Mouse (Mus musculus): ENCODE results near the gene Rpgrip1. TPM values are rescaled to one million over a fixed set of nuclear protein-coding genes. Genes with fewer than 3 reads are reported as not detected.

Rpgrip1 gene
- polyA plus RNA-seq, 1 experiment from 2014 or later, result 23.2 TPM

GRCm38 (mm10) chr14:52118456-52118822 lies 7.9 kb downstream of the Rpgrip1 start:
- H3K9ac ChIP-seq (ENCODE audit: low read depth, low read length), result no peak overlapping the region
- no peaks in the 10 kb centered on the region for H3K4me1 ChIP-seq (replicated peaks; ENCODE audit: control insufficient read depth, insufficient read depth, low read length)
- no peak overlapping the region for H3K27ac ChIP-seq (ENCODE audit: low read depth, low read length)
- no peak for TF ChIP-seq CTCF (IDR thresholded peaks at IDR 0.05; ENCODE audit: low read depth)
- H3K27me3 ChIP-seq (replicated peaks; ENCODE audit: control insufficient read depth, insufficient read depth, low read length), result no peaks in the 10 kb centered on the region
- peak overlapping the region; percentile 97 for H3K4me2 ChIP-seq (replicated peaks; ENCODE audit: low read depth)
- no peak for ATAC-seq
- 24% methylated on average over 8 of the region's 8 CpGs for WGBS
- H3K4me3 ChIP-seq (ENCODE audit: low read depth, low read length), result peak overlapping the region; percentile 50; the same call in 1 of the 2 replicates
- H3K36me3 ChIP-seq (ENCODE audit: control insufficient read depth, insufficient read depth), result no peaks in the 10 kb centered on the region
- no peaks in the 10 kb centered on the region for H3K9me3 ChIP-seq (ENCODE audit: control insufficient read depth)

DNA sequence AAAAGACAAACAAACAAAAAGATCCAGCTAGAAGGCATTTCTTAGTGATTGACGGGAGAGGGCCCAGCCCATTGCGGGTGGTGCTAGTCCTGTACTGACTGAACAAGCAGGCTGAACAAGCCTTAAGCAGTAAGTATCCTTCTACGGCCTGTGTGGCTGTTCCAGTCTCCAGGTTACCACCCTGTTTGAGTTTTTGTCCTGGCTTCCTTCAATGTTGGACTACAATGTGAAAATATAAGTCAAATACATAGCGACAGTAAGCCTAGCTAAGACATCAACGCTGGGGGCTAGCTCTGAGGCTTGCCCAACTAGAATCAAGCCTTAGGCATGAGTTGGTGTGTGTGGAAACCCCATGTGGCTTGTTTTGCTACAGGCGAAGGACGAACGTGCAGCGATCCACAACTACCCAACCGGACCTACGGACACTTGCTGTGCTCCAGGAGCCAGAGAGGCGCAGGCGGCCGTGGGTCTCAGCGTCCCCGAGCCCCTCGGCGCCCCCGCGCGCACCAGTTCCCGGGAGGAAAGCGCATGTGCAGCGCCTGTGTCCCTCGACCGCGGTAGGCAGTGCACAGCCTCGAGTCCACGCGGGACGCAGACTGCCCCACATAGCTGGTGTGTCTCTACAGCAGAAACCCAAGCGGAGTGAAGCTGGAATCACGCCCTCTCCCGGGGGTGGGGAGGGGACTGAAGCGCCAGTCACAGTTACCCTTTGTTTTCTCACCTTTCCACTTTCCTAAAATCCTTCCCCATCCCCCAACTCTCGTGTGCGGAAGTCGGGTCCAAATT lies 8.5 kb downstream of the Rpgrip1 start:
- no peaks in the 10 kb centered on the region for H3K4me1 ChIP-seq (replicated peaks; ENCODE audit: control insufficient read depth, insufficient read depth, low read length)
- peak; percentile 37 for TF ChIP-seq CTCF (IDR thresholded peaks at IDR 0.05; ENCODE audit: low read depth)
- no peaks in the 10 kb centered on the region for H3K9me3 ChIP-seq (ENCODE audit: control insufficient read depth)
- peak overlapping the region; percentile 97 for H3K4me2 ChIP-seq (replicated peaks; ENCODE audit: low read depth)
- peak overlapping the region; percentile 50 for H3K4me3 ChIP-seq (ENCODE audit: low read depth, low read length)
- WGBS, result 1% methylated on average over 38 of the region's 38 CpGs
- H3K36me3 ChIP-seq (ENCODE audit: control insufficient read depth, insufficient read depth), result no peaks in the 10 kb centered on the region
- peak; percentile 78 for ATAC-seq
- H3K27me3 ChIP-seq (replicated peaks; ENCODE audit: control insufficient read depth, insufficient read depth, low read length), result no peaks in the 10 kb centered on the region
- peak overlapping the region; percentile 52 for H3K9ac ChIP-seq (ENCODE audit: low read depth, low read length)
- peak overlapping the region; percentile 16 for H3K27ac ChIP-seq (ENCODE audit: low read depth, low read length)

- no peak overlapping the region for H3K27ac ChIP-seq (ENCODE audit: low read depth, low read length)
These were observed 9.7 kb downstream of the Rpgrip1 start for GRCm38 (mm10) chr14:52120169-52120568.

GRCm38 (mm10) chr14:52123918-52124317 lies 13.4 kb downstream of the Rpgrip1 start:
- Histone ChIP-seq H3K9me3 (ENCODE audit: control insufficient read depth) (no peaks in the 10 kb centered on the region), H3K4me2 (replicated peaks; ENCODE audit: low read depth) (no peak overlapping the region), H3K9ac (ENCODE audit: low read depth, low read length) (no peak overlapping the region), H3K36me3 (ENCODE audit: control insufficient read depth, insufficient read depth) (no peaks in the 10 kb centered on the region), H3K27ac (ENCODE audit: low read depth, low read length) (no peak overlapping the region), H3K27me3 (replicated peaks; ENCODE audit: control insufficient read depth, insufficient read depth, low read length) (no peaks in the 10 kb centered on the region), H3K4me1 (replicated peaks; ENCODE audit: control insufficient read depth, insufficient read depth, low read length) (no peaks in the 10 kb centered on the region), H3K4me3 (ENCODE audit: low read depth, low read length) (no peak overlapping the region)
- peak; percentile 83 for TF ChIP-seq CTCF (IDR thresholded peaks at IDR 0.05; ENCODE audit: low read depth)
- no peak for ATAC-seq
- 20% methylated on average over 4 of the region's 4 CpGs for WGBS

More at GRCm38 (mm10) chr14:52120169-52120568, 9.7 kb downstream of the Rpgrip1 start:
- H3K9ac ChIP-seq (ENCODE audit: low read depth, low read length), result no peak overlapping the region
- no peak for TF ChIP-seq CTCF (IDR thresholded peaks at IDR 0.05; ENCODE audit: low read depth)
- no peak overlapping the region for H3K4me3 ChIP-seq (ENCODE audit: low read depth, low read length)
- H3K9me3 ChIP-seq (ENCODE audit: control insufficient read depth), result no peaks in the 10 kb centered on the region
- H3K27me3 ChIP-seq (replicated peaks; ENCODE audit: control insufficient read depth, insufficient read depth, low read length), result no peaks in the 10 kb centered on the region
- no peaks in the 10 kb centered on the region for H3K36me3 ChIP-seq (ENCODE audit: control insufficient read depth, insufficient read depth)
- 0 out of 2 replicates have a peak overlapping the region, but pooled peaks have one; percentile 97 for H3K4me2 ChIP-seq (replicated peaks; ENCODE audit: low read depth)
- H3K4me1 ChIP-seq (replicated peaks; ENCODE audit: control insufficient read depth, insufficient read depth, low read length), result no peaks in the 10 kb centered on the region
- 65% methylated on average over 7 of the region's 7 CpGs for WGBS
- ATAC-seq, result no peak

- no peaks in the 10 kb centered on the region for H3K36me3 ChIP-seq (ENCODE audit: control insufficient read depth, insufficient read depth)
- 87% methylated on average over 3 of the region's 3 CpGs for WGBS
- H3K9ac ChIP-seq (ENCODE audit: low read depth, low read length), result no peak overlapping the region
- no peak for ATAC-seq
- TF ChIP-seq CTCF (IDR thresholded peaks at IDR 0.05; ENCODE audit: low read depth), result no peak
- H3K4me3 ChIP-seq (ENCODE audit: low read depth, low read length), result no peak overlapping the region
- H3K4me2 ChIP-seq (replicated peaks; ENCODE audit: low read depth), result no peak overlapping the region
- H3K9me3 ChIP-seq (ENCODE audit: control insufficient read depth), result no peaks in the 10 kb centered on the region
- H3K27ac ChIP-seq (ENCODE audit: low read depth, low read length), result no peak overlapping the region
- no peaks in the 10 kb centered on the region for H3K4me1 ChIP-seq (replicated peaks; ENCODE audit: control insufficient read depth, insufficient read depth, low read length)
- H3K27me3 ChIP-seq (replicated peaks; ENCODE audit: control insufficient read depth, insufficient read depth, low read length), result no peaks in the 10 kb centered on the region
These were observed 14.1 kb downstream of the Rpgrip1 start for GRCm38 (mm10) chr14:52124636-52125035.

DNA sequence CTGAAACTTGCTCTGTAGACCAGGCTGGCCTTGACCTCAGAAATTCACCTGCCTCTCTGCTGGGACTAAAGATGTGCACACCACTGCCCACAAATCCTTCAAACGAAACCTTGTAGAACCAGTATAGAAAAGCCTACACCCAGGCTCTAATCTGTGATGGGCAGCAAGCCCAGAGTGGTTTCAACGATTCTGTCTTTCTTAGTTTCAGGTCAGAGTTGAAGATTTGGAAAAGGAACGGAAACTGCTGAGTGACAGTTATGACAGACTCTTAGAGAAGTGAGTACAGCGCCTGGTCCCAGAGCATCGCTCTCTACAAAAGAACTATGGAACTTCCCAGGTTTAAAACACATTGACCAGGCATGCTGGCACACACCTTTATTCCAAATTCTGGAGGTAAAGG lies 23.1 kb downstream of the Rpgrip1 start:
- ATAC-seq, result no peak
- Histone ChIP-seq H3K9ac (ENCODE audit: low read depth, low read length) (no peak overlapping the region), H3K36me3 (ENCODE audit: control insufficient read depth, insufficient read depth) (no peaks in the 10 kb centered on the region), H3K27ac (ENCODE audit: low read depth, low read length) (no peak overlapping the region), H3K9me3 (ENCODE audit: control insufficient read depth) (no peaks in the 10 kb centered on the region), H3K4me3 (ENCODE audit: low read depth, low read length) (no peak overlapping the region), H3K4me1 (replicated peaks; ENCODE audit: control insufficient read depth, insufficient read depth, low read length) (no peaks in the 10 kb centered on the region), H3K4me2 (replicated peaks; ENCODE audit: low read depth) (no peak overlapping the region), H3K27me3 (replicated peaks; ENCODE audit: control insufficient read depth, insufficient read depth, low read length) (no peaks in the 10 kb centered on the region)
- TF ChIP-seq CTCF (IDR thresholded peaks at IDR 0.05; ENCODE audit: low read depth), result no peak
- 73% methylated on average over 5 of the region's 5 CpGs for WGBS
